12 mouse cellular contexts compared by ENCODE assay signal in genomic region chr4:139828283-139828678, GRCm38 (mm10). TPM values are rescaled to one million over a fixed set of nuclear protein-coding genes. Genes with fewer than 3 reads are reported as not detected.
A peak's percentile ranks its signal among the peaks of the same experiment; 100 is the strongest.
DNase-seq lines count a peak whose midpoint lies in the region; ATAC-seq and TF ChIP-seq lines count a peak whose summit lies in the region.
"Had no signal": no experiment of that assay in that cellular context is flagged by ENCODE, and none has a peak within 500 bp of the region (broad histone marks: within the 10 kb centered on the region; RNA-seq: fewer than 3 reads in every experiment).

No protein-coding gene starts in this region.

- no peak overlapping the region for H3K27ac ChIP-seq in intestine, postnatal 0 days (ENCODE audit: low read depth, low read length)
- H3K27ac ChIP-seq in intestine, embryonic 16.5 days (ENCODE audit: low read length): no peak overlapping the region
- H3K27ac ChIP-seq in embryonic facial prominence, embryonic 14.5 days (replicated peaks; ENCODE audit: low read depth, low read length): no peak overlapping the region
- no peak overlapping the region for H3K27ac ChIP-seq in hindbrain, embryonic 15.5 days (replicated peaks)
- H3K27ac ChIP-seq: intestine, embryonic 15.5 days had no signal

- H3K4me2 ChIP-seq in intestine, postnatal 0 days (replicated peaks; ENCODE audit: low read depth): 0 out of 2 replicates have a peak overlapping the region, but pooled peaks have one; percentile 17
- H3K4me2 ChIP-seq in intestine, embryonic 16.5 days (ENCODE audit: low read depth, low read length): no peak overlapping the region
- H3K4me2 ChIP-seq in embryonic facial prominence, embryonic 14.5 days (ENCODE audit: low read depth, low read length): peak overlapping the region; percentile 48
- H3K4me2 ChIP-seq in hindbrain, embryonic 15.5 days: peak overlapping the region; percentile 44
- peak overlapping the region; percentile 48 for H3K4me2 ChIP-seq in myocyte (ENCODE audit: low read depth)
- H3K4me2 ChIP-seq: intestine, embryonic 15.5 days; liver, embryonic 11.5 days had no signal

- TF ChIP-seq POLR2A in myocyte (IDR thresholded peaks at IDR 0.05; ENCODE audit: insufficient read length, low read depth): no peak

- DNase-seq in embryonic facial prominence, embryonic 14.5 days (ENCODE audit: low spot score): no peak
- DNase-seq in layer of hippocampus, adult 18-20 months (ENCODE audit: low spot score in 2 of 2): no peak
- no peak for DNase-seq in cerebellum, postnatal 14 days
- DNase-seq: layer of hippocampus, adult 9-11 months had no signal

- H3K79me2 ChIP-seq in myocyte (ENCODE audit: control insufficient read depth, insufficient read depth): no peaks in the 10 kb centered on the region

- no peaks in the 10 kb centered on the region for H3K36me3 ChIP-seq in intestine, postnatal 0 days (ENCODE audit: control insufficient read depth, insufficient read depth)
- H3K36me3 ChIP-seq in intestine, embryonic 16.5 days (ENCODE audit: control insufficient read depth, insufficient read depth, low read length): no peaks in the 10 kb centered on the region
- H3K36me3 ChIP-seq in embryonic facial prominence, embryonic 14.5 days (ENCODE audit: control insufficient read depth, insufficient read depth, low read length): no peaks in the 10 kb centered on the region
- no peaks in the 10 kb centered on the region for H3K36me3 ChIP-seq in hindbrain, embryonic 15.5 days
- no peaks in the 10 kb centered on the region for H3K36me3 ChIP-seq in myocyte (ENCODE audit: control insufficient read depth, insufficient read depth)
- H3K36me3 ChIP-seq: intestine, embryonic 15.5 days had no signal

- 1% methylated on average over 32 of the region's 37 CpGs for WGBS in intestine, postnatal 0 days
- under 1% methylated on average over 37 of the region's 37 CpGs for WGBS in intestine, embryonic 16.5 days
- 3% methylated on average over 27 of the region's 37 CpGs for WGBS in embryonic facial prominence, embryonic 14.5 days
- WGBS in hindbrain, embryonic 15.5 days: 2% methylated on average over 37 of the region's 37 CpGs

- H3K9ac ChIP-seq in intestine, postnatal 0 days (ENCODE audit: low read depth, low read length): no peak overlapping the region
- H3K9ac ChIP-seq in intestine, embryonic 16.5 days (ENCODE audit: low read depth, low read length): no peak overlapping the region
- H3K9ac ChIP-seq in embryonic facial prominence, embryonic 14.5 days (ENCODE audit: low read depth, low read length): peak overlapping the region; percentile 11; the same call in 1 of the 2 replicates
- H3K9ac ChIP-seq in hindbrain, embryonic 15.5 days: no peak overlapping the region
- H3K9ac ChIP-seq: intestine, embryonic 15.5 days had no signal

- H3K4me3 ChIP-seq in intestine, postnatal 0 days (ENCODE audit: low read depth, low read length): no peak overlapping the region
- H3K4me3 ChIP-seq in intestine, embryonic 16.5 days (ENCODE audit: low read length): no peak overlapping the region
- peak overlapping the region; percentile 19 for H3K4me3 ChIP-seq in embryonic facial prominence, embryonic 14.5 days (ENCODE audit: low read depth, low read length)
- H3K4me3 ChIP-seq in hindbrain, embryonic 15.5 days: peak overlapping the region; percentile 21
- no peak overlapping the region for H3K4me3 ChIP-seq in myocyte
- H3K4me3 ChIP-seq: intestine, embryonic 15.5 days had no signal

- peaks cover 100% of the 10 kb centered on the region for H3K27me3 ChIP-seq in intestine, postnatal 0 days (replicated peaks; ENCODE audit: control insufficient read depth, insufficient read depth, low read length)
- peaks cover 93% of the 10 kb centered on the region for H3K27me3 ChIP-seq in intestine, embryonic 16.5 days (replicated peaks; ENCODE audit: control insufficient read depth, insufficient read depth, low read length)
- H3K27me3 ChIP-seq in embryonic facial prominence, embryonic 14.5 days (replicated peaks; ENCODE audit: control insufficient read depth, insufficient read depth, low read length): peaks cover 99% of the 10 kb centered on the region
- peaks cover 79% of the 10 kb centered on the region for H3K27me3 ChIP-seq in hindbrain, embryonic 15.5 days
- peaks cover 63% of the 10 kb centered on the region for H3K27me3 ChIP-seq in myocyte (ENCODE audit: control insufficient read depth, insufficient read depth, insufficient read length)

- H3K9me3 ChIP-seq in intestine, postnatal 0 days (ENCODE audit: control insufficient read depth): no peaks in the 10 kb centered on the region
- H3K9me3 ChIP-seq in intestine, embryonic 16.5 days (ENCODE audit: control insufficient read depth, low read length): no peaks in the 10 kb centered on the region
- no peaks in the 10 kb centered on the region for H3K9me3 ChIP-seq in embryonic facial prominence, embryonic 14.5 days (ENCODE audit: control insufficient read depth, low read length)
- no peaks in the 10 kb centered on the region for H3K9me3 ChIP-seq in hindbrain, embryonic 15.5 days
- H3K9me3 ChIP-seq: intestine, embryonic 15.5 days had no signal

- no peak for ATAC-seq in intestine, postnatal 0 days
- no peak for ATAC-seq in intestine, embryonic 16.5 days
- ATAC-seq in embryonic facial prominence, embryonic 14.5 days (ENCODE audit: low read depth): no peak
- ATAC-seq in hindbrain, embryonic 15.5 days (ENCODE audit: low FRiP score, low read depth): no peak
- ATAC-seq: intestine, embryonic 15.5 days had no signal

- TF ChIP-seq CTCF in intestine, postnatal 0 days (IDR thresholded peaks at IDR 0.05; ENCODE audit: low read depth): no peak

- no peak overlapping the region for H3ac ChIP-seq in myocyte (ENCODE audit: control insufficient read depth, insufficient read length)

- no peaks in the 10 kb centered on the region for H3K4me1 ChIP-seq in intestine, postnatal 0 days (replicated peaks; ENCODE audit: control insufficient read depth, insufficient read depth, low read length)
- no peaks in the 10 kb centered on the region for H3K4me1 ChIP-seq in intestine, embryonic 16.5 days (ENCODE audit: control insufficient read depth, insufficient read depth, low read length)
- H3K4me1 ChIP-seq in embryonic facial prominence, embryonic 14.5 days (ENCODE audit: control insufficient read depth, insufficient read depth, low read length): no peaks in the 10 kb centered on the region
- H3K4me1 ChIP-seq in hindbrain, embryonic 15.5 days (replicated peaks): peaks cover 36% of the 10 kb centered on the region

TF ChIP-seq in myocyte, 11 proteins besides CTCF, POLR2A, EP300 and RAD21:
- no peak for TF ChIP-seq MYOD1 (IDR thresholded peaks at IDR 0.05; ENCODE audit: control insufficient read depth in 1 of 3, insufficient read length in 2 of 3, low read depth in 2 of 3)

RNA-seq across cellular contexts. Expression of gene Pax7, which starts 5.0 kb away (rescaled TPM):
- polyA plus RNA-seq in intestine, postnatal 0 days (2015; fragmentation: Nextera tagmentation; extraction: Ambion mirVana): not detected in 2 replicates
- not detected in 2 replicates for polyA plus RNA-seq in intestine, embryonic 16.5 days (2015; fragmentation: Nextera tagmentation; extraction: Ambion mirVana)
- 2.6 TPM in 2 replicates for polyA plus RNA-seq in embryonic facial prominence, embryonic 14.5 days (2014; fragmentation: Nextera tagmentation; extraction: Ambion mirVana)
- 0.39 and 1.1 TPM in 2 replicates for polyA plus RNA-seq in hindbrain, embryonic 15.5 days (2015; fragmentation: Nextera tagmentation; extraction: Ambion mirVana)
- 0.37 TPM for polyA plus RNA-seq in myocyte (2012; fragmentation: generic; extraction: Trizol)
- not detected for total RNA-seq in layer of hippocampus, adult 18-20 months (2021)
- total RNA-seq: CH12.LX; megakaryocyte progenitor cell, adult 5-6 weeks had no signal
- polyA plus RNA-seq: intestine, embryonic 15.5 days had no signal

Comparison
In these comparisons a context has a peak if more than half of its experiments do, and no peak if none do; other contexts are left out.
1. H3K4me3 ChIP-seq: peak in embryonic facial prominence, embryonic 14.5 days (single experiment) and hindbrain, embryonic 15.5 days (single experiment); none in intestine, postnatal 0 days (single experiment), intestine, embryonic 16.5 days (single experiment) and myocyte (single experiment).